Mouse (Mus musculus) heart, adult 2 months (tissue): ENCODE results near the gene Sept11.

Experiments used
- CTCF ChIP-seq: fragments of 200-600 bp; IDR thresholded peaks from 2 replicates; pipeline ENCODE4 v1.8.1; 2022; ENCODE audit warnings: antibody characterized with exemption, mild to moderate bottlenecking, moderate library complexity
- EP300 ChIP-seq: fragments of 200-500 bp; IDR thresholded peaks from 2 replicates; pipeline ENCODE4 v1.6.1; 2011; ENCODE audit warnings: low read depth, low read length, control low read depth; ENCODE audit not compliant: insufficient read depth
- POLR2A ChIP-seq: fragments of 200-500 bp; IDR thresholded peaks from 2 replicates; pipeline ENCODE4 v1.6.1; 2011; ENCODE audit warnings: mild to moderate bottlenecking, low read depth, low read length, control low read depth; ENCODE audit not compliant: insufficient read depth

DNA sequence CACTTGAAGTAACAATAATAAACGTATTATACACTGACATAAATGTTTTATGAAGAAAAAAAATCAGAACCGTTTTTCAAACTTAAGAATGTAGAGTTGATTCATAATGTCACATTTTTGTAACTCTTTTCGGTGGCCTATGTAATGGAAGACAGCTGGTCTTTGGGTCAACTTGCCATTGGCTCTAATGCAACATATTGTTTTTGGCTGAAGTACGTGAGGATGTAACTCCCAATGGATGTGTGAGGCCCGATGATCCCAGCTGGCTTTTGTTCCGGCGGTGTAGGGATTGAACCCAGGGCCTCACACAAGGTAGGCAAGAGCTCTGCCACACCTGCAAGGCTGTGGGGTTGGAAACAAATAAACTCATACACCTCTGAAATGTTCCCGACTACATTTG lies 28.4 kb downstream of the Sept11 start:
- TF ChIP-seq CTCF: no peak
- TF ChIP-seq EP300: no peak
- no peak for TF ChIP-seq POLR2A
